In genomic region chr11:103696851-103697564, GRCm38 (mm10) we compare ENCODE assay signal across 8 mouse cellular contexts. TPM values are rescaled to one million over a fixed set of nuclear protein-coding genes. Genes with fewer than 3 reads are reported as not detected.
DNase-seq lines count a peak whose midpoint lies in the region; ATAC-seq and TF ChIP-seq lines count a peak whose summit lies in the region.

No protein-coding gene starts in this region.

- 0 out of 2 replicates have a peak, but pooled peaks cover 6% of the 10 kb centered on the region for H3K4me1 ChIP-seq in heart, embryonic 12.5 days (replicated peaks)
- 0 out of 2 replicates have a peak, but pooled peaks cover 6% of the 10 kb centered on the region for H3K4me1 ChIP-seq in embryonic facial prominence, embryonic 13.5 days
- no peaks in the 10 kb centered on the region for H3K4me1 ChIP-seq in limb, embryonic 12.5 days (replicated peaks)
- H3K4me1 ChIP-seq in neural tube, embryonic 14.5 days (ENCODE audit: control insufficient read depth, insufficient read depth, low read length) = 0 out of 2 replicates have a peak, but pooled peaks cover 3% of the 10 kb centered on the region

- no peak for DNase-seq in heart, postnatal 36 days
- DNase-seq in cerebellum, postnatal 10 days = no peak
- no peak for DNase-seq in left cerebral cortex, adult 18-20 months (ENCODE audit: low spot score in 2 of 2)

- H3K27ac ChIP-seq in heart, embryonic 12.5 days (ENCODE audit: poor library complexity, severe bottlenecking) = peak overlapping the region; percentile 98
- H3K27ac ChIP-seq in embryonic facial prominence, embryonic 13.5 days = peak overlapping the region; percentile 97
- H3K27ac ChIP-seq in limb, embryonic 12.5 days = peak overlapping the region; percentile 97
- H3K27ac ChIP-seq in neural tube, embryonic 14.5 days (ENCODE audit: low read depth, low read length) = peak overlapping the region; percentile 99

- no peak for TF ChIP-seq CTCF in C2C12 (IDR thresholded peaks at IDR 0.05; ENCODE audit: control insufficient read depth, insufficient read depth, insufficient read length)

- intact Hi-C loops in heart, postnatal 36 days (cut with DNase I) = no loop called here

- H3K9me3 ChIP-seq in heart, embryonic 12.5 days (replicated peaks) = no peaks in the 10 kb centered on the region
- no peaks in the 10 kb centered on the region for H3K9me3 ChIP-seq in embryonic facial prominence, embryonic 13.5 days
- H3K9me3 ChIP-seq in limb, embryonic 12.5 days = no peaks in the 10 kb centered on the region
- no peaks in the 10 kb centered on the region for H3K9me3 ChIP-seq in neural tube, embryonic 14.5 days (ENCODE audit: control insufficient read depth, low read length)

- peak overlapping the region; percentile 89 for H3ac ChIP-seq in C2C12 (ENCODE audit: control insufficient read depth, insufficient read length, low read depth)

- no peaks in the 10 kb centered on the region for H3K27me3 ChIP-seq in heart, embryonic 12.5 days (replicated peaks)
- no peaks in the 10 kb centered on the region for H3K27me3 ChIP-seq in C2C12 (ENCODE audit: control insufficient read depth, insufficient read depth, insufficient read length)
- H3K27me3 ChIP-seq in embryonic facial prominence, embryonic 13.5 days = no peaks in the 10 kb centered on the region
- no peaks in the 10 kb centered on the region for H3K27me3 ChIP-seq in limb, embryonic 12.5 days
- no peaks in the 10 kb centered on the region for H3K27me3 ChIP-seq in neural tube, embryonic 14.5 days (ENCODE audit: control insufficient read depth, insufficient read depth, low read length)

- peaks cover 7% of the 10 kb centered on the region; the same call in 1 of the 2 replicates for H3K36me3 ChIP-seq in heart, embryonic 12.5 days
- peaks cover 10% of the 10 kb centered on the region for H3K36me3 ChIP-seq in C2C12 (ENCODE audit: control insufficient read depth, insufficient read depth)
- H3K36me3 ChIP-seq in embryonic facial prominence, embryonic 13.5 days = no peaks in the 10 kb centered on the region
- no peaks in the 10 kb centered on the region for H3K36me3 ChIP-seq in limb, embryonic 12.5 days
- H3K36me3 ChIP-seq in neural tube, embryonic 14.5 days (ENCODE audit: control insufficient read depth, insufficient read depth, low read length) = no peaks in the 10 kb centered on the region

- peak overlapping the region; percentile 100 for H3K4me3 ChIP-seq in heart, embryonic 12.5 days
- peak overlapping the region; percentile 84 for H3K4me3 ChIP-seq in C2C12 (ENCODE audit: insufficient read depth, poor library complexity, severe bottlenecking)
- peak overlapping the region; percentile 96 for H3K4me3 ChIP-seq in embryonic facial prominence, embryonic 13.5 days
- H3K4me3 ChIP-seq in limb, embryonic 12.5 days (replicated peaks) = peak overlapping the region; percentile 91
- H3K4me3 ChIP-seq in neural tube, embryonic 14.5 days (ENCODE audit: low read depth, low read length) = peak overlapping the region; percentile 90

- H3K79me3 ChIP-seq in C2C12 (ENCODE audit: low read depth) = peaks cover 44% of the 10 kb centered on the region

- peaks cover 54% of the 10 kb centered on the region for H3K79me2 ChIP-seq in C2C12 (ENCODE audit: control insufficient read depth, insufficient read depth)

- ATAC-seq in heart, embryonic 12.5 days (ENCODE audit: insufficient number of reproducible peaks, low FRiP score) = peak; percentile 29
- no peak; the same call in 1 of the 2 replicates for ATAC-seq in embryonic facial prominence, embryonic 13.5 days (ENCODE audit: insufficient number of reproducible peaks, insufficient read depth, low FRiP score, low TSS enrichment, low read depth)
- ATAC-seq in limb, embryonic 12.5 days (ENCODE audit: insufficient number of reproducible peaks, insufficient read depth, low FRiP score, low TSS enrichment, low read depth) = peak; percentile 22
- peak; percentile 75 for ATAC-seq in neural tube, embryonic 14.5 days (ENCODE audit: low read depth)

- under 1% methylated on average over 17 of the region's 18 CpGs for WGBS in heart, embryonic 12.5 days
- WGBS in embryonic facial prominence, embryonic 13.5 days = 1% methylated on average over 18 of the region's 18 CpGs
- 3% methylated on average over 18 of the region's 18 CpGs for WGBS in limb, embryonic 12.5 days
- 1% methylated on average over 18 of the region's 18 CpGs for WGBS in neural tube, embryonic 14.5 days

- H3K9ac ChIP-seq in heart, embryonic 12.5 days = peak overlapping the region; percentile 97
- peak overlapping the region; percentile 92 for H3K9ac ChIP-seq in embryonic facial prominence, embryonic 13.5 days
- H3K9ac ChIP-seq in limb, embryonic 12.5 days (replicated peaks) = peak overlapping the region; percentile 83
- peak overlapping the region; percentile 97 for H3K9ac ChIP-seq in neural tube, embryonic 14.5 days (replicated peaks; ENCODE audit: low read depth, low read length)

- peak overlapping the region; percentile 77 for H3K4me2 ChIP-seq in heart, embryonic 12.5 days
- peak overlapping the region; percentile 62 for H3K4me2 ChIP-seq in embryonic facial prominence, embryonic 13.5 days
- peak overlapping the region; percentile 66 for H3K4me2 ChIP-seq in limb, embryonic 12.5 days
- peak overlapping the region; percentile 50 for H3K4me2 ChIP-seq in neural tube, embryonic 14.5 days (ENCODE audit: low read depth, low read length)

TF ChIP-seq in C2C12, 6 proteins besides CTCF, POLR2A, EP300 and RAD21:
- no peak for TF ChIP-seq FOSL1 (IDR thresholded peaks at IDR 0.05; ENCODE audit: insufficient read depth, low read length, poor library complexity, severe bottlenecking)
TF ChIP-seq in C2C12: peak in this region for 0.

RNA-seq across cellular contexts. Expression of gene Gosr2, which starts 0.7 kb away (rescaled TPM):
- 69.7 and 69.9 TPM in 2 replicates for polyA plus RNA-seq in heart, embryonic 12.5 days (2016; fragmentation: Nextera tagmentation; extraction: Ambion mirVana)
- total RNA-seq in heart, postnatal 36 days (2021) = 10 to 100 TPM; 34.7 to 34.9 TPM
- 73.2 TPM for polyA plus RNA-seq in C2C12 (2012; fragmentation: generic; extraction: Trizol)
- polyA plus RNA-seq in embryonic facial prominence, embryonic 13.5 days (2015; fragmentation: Nextera tagmentation; extraction: Ambion mirVana) = 94.9 and 96.1 TPM in 2 replicates
- polyA plus RNA-seq in limb, embryonic 12.5 days (2016; fragmentation: Nextera tagmentation; extraction: Ambion mirVana) = 90.1 and 94.1 TPM in 2 replicates
- polyA plus RNA-seq in neural tube, embryonic 14.5 days (2014; fragmentation: Nextera tagmentation; extraction: Ambion mirVana) = 76.3 and 88.8 TPM in 2 replicates
- 10 to 100 TPM; 70.3 to 80.4 TPM for total RNA-seq in left cerebral cortex, adult 18-20 months (2021)

RNA-seq across cellular contexts. Expression of gene Rprml, which starts 47.6 kb away (rescaled TPM):
- polyA plus RNA-seq in heart, embryonic 12.5 days (2016; fragmentation: Nextera tagmentation; extraction: Ambion mirVana) = 0.63 and 0.79 TPM in 2 replicates
- total RNA-seq in heart, postnatal 36 days (2021) = not detected
- polyA plus RNA-seq in C2C12 (2012; fragmentation: generic; extraction: Trizol) = not detected
- 1.2 and 2.3 TPM in 2 replicates for polyA plus RNA-seq in embryonic facial prominence, embryonic 13.5 days (2015; fragmentation: Nextera tagmentation; extraction: Ambion mirVana)
- not detected in 2 replicates for polyA plus RNA-seq in limb, embryonic 12.5 days (2016; fragmentation: Nextera tagmentation; extraction: Ambion mirVana)
- polyA plus RNA-seq in neural tube, embryonic 14.5 days (2014; fragmentation: Nextera tagmentation; extraction: Ambion mirVana) = 0.27 TPM in 1 of 2 replicates, not detected in the other
- total RNA-seq in left cerebral cortex, adult 18-20 months (2021) = 10 to 100 TPM; 84.7 to 92.0 TPM

RNA-seq across cellular contexts. Expression of gene Wnt9b, which starts 52.6 kb away (rescaled TPM):
- polyA plus RNA-seq in heart, embryonic 12.5 days (2016; fragmentation: Nextera tagmentation; extraction: Ambion mirVana) = 2.5 and 3.4 TPM in 2 replicates
- 1 to 10 TPM in 1 of 2 experiments, under 1 TPM in 1; 0.83 to 1.0 TPM for total RNA-seq in heart, postnatal 36 days (2021)
- not detected for polyA plus RNA-seq in C2C12 (2012; fragmentation: generic; extraction: Trizol)
- polyA plus RNA-seq in embryonic facial prominence, embryonic 13.5 days (2015; fragmentation: Nextera tagmentation; extraction: Ambion mirVana) = 4.4 and 4.8 TPM in 2 replicates
- polyA plus RNA-seq in limb, embryonic 12.5 days (2016; fragmentation: Nextera tagmentation; extraction: Ambion mirVana) = 1.5 and 1.9 TPM in 2 replicates
- polyA plus RNA-seq in neural tube, embryonic 14.5 days (2014; fragmentation: Nextera tagmentation; extraction: Ambion mirVana) = 0.14 and 0.25 TPM in 2 replicates
- under 1 TPM; 0.23 to 0.46 TPM for total RNA-seq in left cerebral cortex, adult 18-20 months (2021)

RNA-seq across cellular contexts. Expression of gene Lyzl6, which starts 58.3 kb away (rescaled TPM):
- polyA plus RNA-seq in heart, embryonic 12.5 days (2016; fragmentation: Nextera tagmentation; extraction: Ambion mirVana) = not detected in 2 replicates
- total RNA-seq in heart, postnatal 36 days (2021) = not detected
- polyA plus RNA-seq in C2C12 (2012; fragmentation: generic; extraction: Trizol) = not detected
- not detected in 2 replicates for polyA plus RNA-seq in embryonic facial prominence, embryonic 13.5 days (2015; fragmentation: Nextera tagmentation; extraction: Ambion mirVana)
- not detected in 2 replicates for polyA plus RNA-seq in limb, embryonic 12.5 days (2016; fragmentation: Nextera tagmentation; extraction: Ambion mirVana)
- polyA plus RNA-seq in neural tube, embryonic 14.5 days (2014; fragmentation: Nextera tagmentation; extraction: Ambion mirVana) = not detected in 2 replicates
- total RNA-seq in left cerebral cortex, adult 18-20 months (2021) = not detected
